Mouse (Mus musculus): ENCODE data around the gene Clic6.
A peak's percentile ranks its signal among the peaks of the same experiment; 100 is the strongest.

Clic6 gene

GRCm38 (mm10) chr16:92485436-92485835 lies at the start of gene Clic6:
Clic6 (plus strand) TSS chr16:92485736.
- DNase-seq = no peak

GRCm38 (mm10) chr16:92439775-92440174 lies 45.8 kb upstream of the Clic6 start:
- DNase-seq = no peak

- no peak for DNase-seq
Measured at GRCm38 (mm10) chr16:92440229-92440628, 45.3 kb upstream of the Clic6 start.

DNA sequence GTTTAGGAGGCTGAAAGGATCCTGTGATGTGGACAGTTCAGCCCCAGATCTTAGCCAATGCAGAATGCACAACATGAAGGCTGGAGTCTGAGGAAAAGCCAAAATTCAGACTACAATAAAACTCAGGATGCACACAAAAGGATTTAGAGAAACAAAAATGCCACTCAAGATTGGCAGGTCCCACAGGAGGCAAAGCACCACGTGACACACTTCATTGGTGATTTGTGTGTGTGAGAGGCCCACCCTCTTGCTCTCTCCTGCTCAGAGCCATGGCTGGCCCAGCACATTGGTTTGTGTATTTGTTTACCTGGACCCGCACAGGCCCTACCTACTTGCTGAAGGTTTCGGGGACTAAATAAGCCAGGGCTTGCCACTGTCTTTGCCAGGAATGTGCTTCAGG lies 44.3 kb upstream of the Clic6 start:
- no peak for DNase-seq

DNA sequence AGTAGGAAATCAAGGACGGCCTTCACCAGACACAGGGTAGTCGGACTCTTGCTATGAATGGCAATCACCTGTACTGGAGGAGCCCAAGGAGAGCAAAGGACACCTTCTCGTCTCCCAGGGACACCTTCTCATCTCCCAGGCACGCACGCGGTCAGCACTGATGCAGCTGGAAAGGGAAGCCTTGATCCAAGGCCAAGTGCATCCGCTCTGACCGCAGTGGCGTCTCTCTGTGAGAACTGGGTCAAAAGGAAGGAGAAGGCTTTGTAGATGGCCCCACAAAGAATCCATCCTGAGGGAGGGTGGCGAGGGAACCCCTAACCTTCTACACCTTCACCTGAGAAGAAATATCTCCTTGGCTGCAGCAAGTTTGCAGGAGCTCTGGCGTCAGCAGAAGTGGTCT lies 43.4 kb upstream of the Clic6 start:
- no peak for DNase-seq

DNA sequence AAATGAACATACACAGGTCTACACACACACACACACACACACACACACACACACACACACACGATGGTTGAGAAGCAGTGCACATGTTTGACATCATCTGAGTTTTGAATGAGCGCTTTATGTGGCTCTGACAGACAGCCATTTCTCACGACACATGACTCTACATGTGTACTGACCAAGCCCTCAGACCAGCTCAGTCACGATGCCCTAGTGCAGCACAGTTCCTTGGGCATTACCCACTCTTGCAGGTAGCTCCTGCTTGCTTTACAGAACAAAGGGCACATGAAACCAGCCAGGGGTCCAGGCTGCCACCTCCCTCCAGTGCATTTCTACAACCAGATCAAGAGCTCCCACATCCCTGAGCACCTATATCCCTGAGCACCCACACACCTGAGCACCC lies 42.6 kb upstream of the Clic6 start:
- no peak for DNase-seq

- DNase-seq = peak; percentile 51
Measured at GRCm38 (mm10) chr16:92443644-92444113, 41.9 kb upstream of the Clic6 start.

DNA sequence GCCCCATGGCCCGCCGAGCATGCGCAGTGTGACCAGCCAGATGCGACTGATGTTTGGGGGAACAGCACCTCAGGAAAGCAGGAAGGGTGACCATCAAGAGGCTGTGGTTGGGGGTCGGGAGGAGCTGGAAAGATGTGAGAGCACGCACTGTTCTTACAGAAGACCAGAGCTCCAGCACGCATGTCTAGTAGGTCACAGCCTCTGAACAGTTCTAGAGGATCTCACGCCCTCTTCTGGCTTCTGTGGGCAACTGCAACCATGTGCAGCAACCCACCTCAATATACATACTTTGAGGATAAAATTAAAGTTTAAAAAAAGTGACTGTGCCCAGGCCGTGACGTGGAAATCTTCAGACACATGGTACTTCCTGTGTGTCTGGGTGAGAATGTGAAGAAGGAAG lies 40.2 kb upstream of the Clic6 start:
- DNase-seq = peak; percentile 57

- DNase-seq = no peak
Measured at GRCm38 (mm10) chr16:92449080-92449479, 36.5 kb upstream of the Clic6 start.

GRCm38 (mm10) chr16:92450331-92450730 lies 35.2 kb upstream of the Clic6 start:
- no peak for DNase-seq

DNA sequence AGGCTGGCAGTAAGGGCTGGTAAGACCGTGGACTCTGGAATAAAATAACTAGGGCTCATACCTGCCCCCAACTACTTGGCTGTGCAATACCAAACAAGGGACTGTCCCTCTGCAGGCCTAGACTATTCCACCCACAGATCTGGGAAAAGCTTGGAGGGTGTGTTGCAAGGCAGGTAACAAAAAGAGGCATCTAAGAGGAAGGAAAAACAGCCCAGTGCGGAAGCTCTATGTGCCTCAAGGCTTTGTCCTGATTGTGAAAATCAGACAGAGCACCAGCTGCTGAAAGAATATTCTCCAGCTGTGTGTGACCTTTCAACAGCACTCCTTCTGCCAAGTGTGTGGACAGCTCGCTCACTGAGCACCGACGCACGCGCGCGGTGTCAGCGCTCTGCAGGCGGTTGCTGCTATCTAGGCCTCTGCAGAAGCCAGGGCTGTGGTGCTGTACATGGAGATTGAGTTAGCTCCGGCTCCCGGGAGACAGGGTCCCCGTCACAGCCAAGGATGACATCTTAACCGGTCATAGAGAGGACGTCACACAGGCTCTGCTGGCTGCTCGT lies 33.9 kb upstream of the Clic6 start:
- no peak for DNase-seq

- DNase-seq = no peak
Measured at GRCm38 (mm10) chr16:92452609-92453008, 32.9 kb upstream of the Clic6 start.

- no peak for DNase-seq
Measured at GRCm38 (mm10) chr16:92454002-92454401, 31.5 kb upstream of the Clic6 start.

- no peak for DNase-seq
Measured at GRCm38 (mm10) chr16:92454495-92454894, 31.0 kb upstream of the Clic6 start.

DNA sequence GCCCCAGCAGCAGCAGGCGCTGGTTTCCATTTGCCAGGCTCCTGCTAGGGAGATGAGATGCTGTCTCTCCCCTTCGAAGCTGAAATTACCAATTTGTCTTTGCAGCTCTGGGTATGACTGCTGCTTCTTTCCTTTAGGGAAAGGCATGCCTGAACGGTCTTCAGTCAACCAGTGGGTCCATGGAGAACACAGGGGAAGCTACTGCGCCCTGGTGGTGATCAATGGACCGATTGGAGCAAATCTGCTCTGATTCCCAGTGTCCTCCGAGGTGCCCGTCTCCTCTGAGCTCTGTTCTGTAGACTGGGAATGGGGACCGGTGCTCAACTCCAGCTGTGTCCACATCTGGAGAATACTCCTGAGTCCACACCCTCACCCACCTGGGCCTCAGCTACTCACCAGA lies 30.0 kb upstream of the Clic6 start:
- no peak for DNase-seq

- no peak for DNase-seq
Measured at GRCm38 (mm10) chr16:92455969-92456368, 29.6 kb upstream of the Clic6 start.

DNA sequence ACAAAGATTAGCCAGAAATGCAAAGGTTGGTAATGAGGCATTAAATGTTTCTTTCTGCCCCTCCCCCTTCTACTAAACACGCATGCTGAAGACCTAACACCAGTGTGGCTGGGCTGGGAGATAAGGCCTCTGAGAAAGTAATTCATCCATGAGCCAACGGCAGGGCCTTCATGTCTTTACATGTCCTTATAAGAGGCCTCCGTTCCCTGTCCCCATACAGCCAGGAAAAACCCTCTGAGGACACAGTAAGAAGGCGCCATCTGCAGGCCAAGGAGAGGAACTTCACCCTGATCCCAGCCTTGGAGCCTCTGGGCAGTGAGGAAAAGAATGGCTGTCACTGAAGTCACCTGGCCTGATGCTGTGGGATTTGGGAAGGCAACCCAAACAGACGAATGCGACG lies 27.9 kb upstream of the Clic6 start:
- peak; percentile 61 for DNase-seq

- DNase-seq = no peak
Measured at GRCm38 (mm10) chr16:92461412-92461811, 24.1 kb upstream of the Clic6 start.

- no peak for DNase-seq
Measured at GRCm38 (mm10) chr16:92464390-92464972, 21.1 kb upstream of the Clic6 start.

- no peak for DNase-seq
Measured at GRCm38 (mm10) chr16:92465226-92465625, 20.3 kb upstream of the Clic6 start.

- DNase-seq = peak; percentile 97
Measured at GRCm38 (mm10) chr16:92465642-92466526, 19.7 kb upstream of the Clic6 start.

DNA sequence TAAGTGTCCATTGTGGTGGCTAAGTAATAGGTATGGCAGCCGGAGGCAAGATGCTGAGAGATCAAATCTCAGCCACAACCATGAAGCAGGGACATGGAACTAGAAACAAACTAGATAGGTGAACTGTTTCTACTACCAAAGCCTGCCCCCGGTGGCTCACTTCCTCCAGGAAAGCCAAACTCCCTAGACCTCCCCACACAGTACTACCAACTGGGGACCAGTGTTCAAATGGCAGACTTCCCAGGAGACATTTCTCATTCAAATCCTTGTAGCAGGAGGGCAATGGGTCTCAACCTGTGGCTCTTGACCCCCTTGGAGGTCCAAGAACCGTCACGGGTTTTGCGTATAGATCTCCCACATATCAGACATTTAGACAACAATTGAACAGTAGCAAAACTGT lies 18.5 kb upstream of the Clic6 start:
- no peak for DNase-seq

DNA sequence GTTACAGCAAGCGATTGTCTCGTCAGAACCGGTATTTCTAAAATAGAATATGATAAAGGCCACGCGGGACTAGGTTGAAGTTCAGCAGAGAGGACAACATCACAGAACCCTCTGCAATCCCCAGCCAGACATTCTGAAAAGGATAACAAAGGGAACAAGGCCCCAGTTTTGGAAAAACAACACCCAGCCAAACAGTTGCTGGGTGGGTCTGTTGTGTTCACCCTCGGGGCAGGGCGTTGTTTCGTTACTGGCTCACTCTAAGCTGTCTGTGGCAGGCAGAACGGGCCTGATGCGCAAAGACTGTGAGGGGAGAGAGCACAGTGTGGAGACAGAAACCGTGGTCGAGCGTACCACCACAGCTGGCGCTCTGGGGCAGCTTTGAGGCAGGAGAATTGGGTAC lies 17.1 kb upstream of the Clic6 start:
- DNase-seq = no peak

GRCm38 (mm10) chr16:92470706-92471105 lies 14.8 kb upstream of the Clic6 start, which contains the start of gene Rcan1:
Rcan1 (minus strand) TSS chr16:92470867.
- no peak for DNase-seq

All from kidney, adult 18-20 months (tissue).